Mouse (Mus musculus): ENCODE results near the gene Gjb1. TPM values are rescaled to one million over a fixed set of nuclear protein-coding genes. Genes with fewer than 3 reads are reported as not detected.
"Not testable (repeated sequence)": the region's sequence is repeated elsewhere in the genome, so short reads cannot be mapped to it uniquely, and the experiment has no call there.

The Gjb1 gene
- 39.3 and 40.7 TPM in 2 replicates for polyA plus RNA-seq (2016; fragmentation: Nextera tagmentation; extraction: Ambion mirVana)

DNA sequence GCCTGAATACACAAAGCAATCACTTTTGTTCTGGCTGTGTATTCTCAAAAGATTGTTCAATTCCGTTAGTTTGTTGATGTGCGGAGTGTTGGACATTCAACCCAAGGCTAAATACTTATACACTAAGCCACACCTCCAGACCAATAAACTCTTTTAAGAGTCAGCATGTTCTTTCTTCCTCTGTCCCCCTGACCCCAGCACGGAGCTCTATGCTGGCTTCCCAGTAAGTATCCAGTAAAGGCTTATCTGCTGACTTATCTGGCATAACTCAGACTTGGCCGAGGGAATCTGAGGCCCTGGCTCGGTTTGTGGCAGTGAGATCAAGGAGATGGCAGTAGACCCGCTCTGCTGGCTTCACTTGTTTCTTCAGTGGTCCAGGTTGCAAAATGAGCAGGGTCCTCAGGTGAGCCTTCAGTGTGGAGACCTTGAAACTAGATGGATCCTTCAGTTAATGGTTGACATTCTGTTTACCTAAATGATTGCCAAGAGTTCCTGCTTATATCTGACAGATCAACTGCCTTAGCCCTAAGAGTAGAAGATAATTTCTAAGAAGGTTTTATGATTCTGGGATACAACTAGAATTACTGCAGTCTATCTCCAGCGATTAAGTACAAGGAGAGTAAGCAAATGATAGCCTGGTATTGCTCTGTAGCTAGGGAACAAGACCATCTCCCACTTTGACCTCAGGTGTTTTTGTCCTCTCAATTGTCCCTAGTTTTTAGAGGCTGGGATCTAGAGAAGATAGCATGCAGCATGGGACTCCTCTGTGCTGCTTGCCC, at the start of gene Gjb1:
Gjb1 (plus strand) TSS at position 189 of the 779 bp plus-strand sequence.
- H3K9me3 ChIP-seq (replicated peaks), result no peaks in the 10 kb centered on the region
- no peaks in the 10 kb centered on the region for H3K4me1 ChIP-seq
- no peak for ATAC-seq
- H3K9ac ChIP-seq, result no peak within 1 kb of the TSS
- H3K27me3 ChIP-seq (replicated peaks), result peaks cover 24% of the 10 kb centered on the region
- 0 out of 2 replicates have a peak within 1 kb of the TSS, but pooled peaks have one; percentile 14 for H3K27ac ChIP-seq
- 53% methylated on average over 7 of the region's 7 CpGs for WGBS (ENCODE audit: insufficient replicate concordance)
- peak within 1 kb of the TSS; percentile 29 for H3K4me3 ChIP-seq
- no peaks in the 10 kb centered on the region for H3K36me3 ChIP-seq
- no peak within 1 kb of the TSS for H3K4me2 ChIP-seq

DNA sequence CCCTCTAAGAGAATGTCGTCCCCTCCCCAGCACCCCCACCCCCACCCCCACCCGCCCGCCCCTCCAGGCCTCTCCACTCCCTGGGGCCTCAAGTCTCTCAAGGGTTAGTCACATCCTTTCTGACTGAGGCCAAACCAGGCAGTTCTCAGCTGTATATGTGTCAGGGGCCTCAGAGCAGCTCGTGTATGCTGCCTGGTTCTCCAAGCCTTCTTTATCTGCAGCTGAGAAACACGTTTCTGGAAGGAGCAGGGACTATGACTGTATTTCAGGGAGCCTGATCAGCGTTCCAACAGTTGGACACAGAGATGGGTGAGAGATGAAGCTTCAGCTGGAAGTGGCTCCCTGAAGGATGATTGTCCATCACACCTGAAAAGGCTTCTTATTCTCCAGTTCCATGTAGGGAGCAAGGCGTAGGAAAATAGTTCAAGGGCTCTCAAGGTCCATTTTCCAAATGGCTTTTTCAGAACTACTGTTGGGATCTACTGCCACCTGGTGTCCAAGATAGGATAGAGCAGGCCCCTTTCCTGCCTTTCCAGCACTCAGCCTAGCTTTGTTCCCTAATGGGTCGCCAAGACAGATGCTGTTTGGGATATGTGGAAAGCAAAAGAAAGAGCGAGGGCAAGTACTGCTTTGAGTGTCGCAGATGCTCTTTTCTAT, 46.7 kb upstream of the Gjb1 start:
- no peak overlapping the region for H3K4me3 ChIP-seq
- ATAC-seq, result no peak
- peaks cover 12% of the 10 kb centered on the region for H3K4me1 ChIP-seq
- no peak overlapping the region for H3K9ac ChIP-seq
- WGBS (ENCODE audit: insufficient replicate concordance), result 22% methylated on average over 10 of the region's 10 CpGs
- H3K27ac ChIP-seq, result no peak overlapping the region
- H3K36me3 ChIP-seq, result no peaks in the 10 kb centered on the region
- H3K4me2 ChIP-seq, result no peak overlapping the region
- no peaks in the 10 kb centered on the region for H3K9me3 ChIP-seq (replicated peaks)
- 0 out of 2 replicates have a peak, but pooled peaks cover 5% of the 10 kb centered on the region for H3K27me3 ChIP-seq (replicated peaks)

- Histone ChIP-seq H3K4me1 (peaks cover 12% of the 10 kb centered on the region), H3K4me2 (peak overlapping the region; percentile 71), H3K27ac (peak overlapping the region; percentile 87), H3K36me3 (no peaks in the 10 kb centered on the region), H3K9me3 (replicated peaks) (no peaks in the 10 kb centered on the region), H3K9ac (peak overlapping the region; percentile 70), H3K27me3 (replicated peaks) (0 out of 2 replicates have a peak, but pooled peaks cover 5% of the 10 kb centered on the region), H3K4me3 (peak overlapping the region; percentile 55)
- ATAC-seq, result peak; percentile 8
- 17% methylated on average over 9 of the region's 9 CpGs for WGBS (ENCODE audit: insufficient replicate concordance)
Measured at GRCm38 (mm10) chrX:101332031-101332374, 44.2 kb upstream of the Gjb1 start.

- Histone ChIP-seq H3K4me1 (peaks cover 12% of the 10 kb centered on the region), H3K27me3 (replicated peaks) (0 out of 2 replicates have a peak, but pooled peaks cover 5% of the 10 kb centered on the region), H3K9me3 (replicated peaks) (no peaks in the 10 kb centered on the region), H3K36me3 (no peaks in the 10 kb centered on the region), H3K4me3 (peak overlapping the region; percentile 55), H3K4me2 (peak overlapping the region; percentile 77), H3K27ac (peak overlapping the region; percentile 87), H3K9ac (peak overlapping the region; percentile 70)
- ATAC-seq, result peak; percentile 98
- 12% methylated on average over 41 of the region's 49 CpGs for WGBS (ENCODE audit: insufficient replicate concordance)
Measured at GRCm38 (mm10) chrX:101332375-101333211, 43.6 kb upstream of the Gjb1 start.

DNA sequence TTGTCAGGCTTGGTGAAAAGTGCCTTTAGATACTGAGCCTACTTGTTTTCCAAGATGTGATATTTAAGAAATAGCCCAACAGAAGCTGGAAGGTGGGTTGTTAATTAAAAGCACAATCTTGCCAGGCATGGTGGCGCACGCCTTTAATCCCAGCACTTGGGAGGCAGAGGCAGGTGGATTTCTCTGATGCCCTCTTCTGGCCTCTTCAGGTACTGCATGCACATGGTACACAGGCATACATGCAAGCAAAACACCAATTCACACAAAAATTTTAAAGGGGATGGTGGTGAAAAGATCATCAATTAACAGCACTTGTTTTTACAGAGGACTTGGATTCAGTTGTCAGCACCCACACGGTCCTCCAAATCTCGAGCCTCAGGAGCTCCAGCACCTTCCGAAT, 41.6 kb upstream of the Gjb1 start:
- no peak overlapping the region for H3K4me3 ChIP-seq
- H3K9me3 ChIP-seq (replicated peaks), result no peaks in the 10 kb centered on the region
- no peak overlapping the region for H3K4me2 ChIP-seq
- H3K9ac ChIP-seq, result no peak overlapping the region
- H3K4me1 ChIP-seq, result peaks cover 8% of the 10 kb centered on the region
- H3K27ac ChIP-seq, result no peak overlapping the region
- 74% methylated on average over 5 of the region's 5 CpGs for WGBS (ENCODE audit: insufficient replicate concordance)
- H3K27me3 ChIP-seq (replicated peaks), result peaks cover 5% of the 10 kb centered on the region; the same call in 1 of the 2 replicates
- no peaks in the 10 kb centered on the region for H3K36me3 ChIP-seq
- ATAC-seq, result no peak

DNA sequence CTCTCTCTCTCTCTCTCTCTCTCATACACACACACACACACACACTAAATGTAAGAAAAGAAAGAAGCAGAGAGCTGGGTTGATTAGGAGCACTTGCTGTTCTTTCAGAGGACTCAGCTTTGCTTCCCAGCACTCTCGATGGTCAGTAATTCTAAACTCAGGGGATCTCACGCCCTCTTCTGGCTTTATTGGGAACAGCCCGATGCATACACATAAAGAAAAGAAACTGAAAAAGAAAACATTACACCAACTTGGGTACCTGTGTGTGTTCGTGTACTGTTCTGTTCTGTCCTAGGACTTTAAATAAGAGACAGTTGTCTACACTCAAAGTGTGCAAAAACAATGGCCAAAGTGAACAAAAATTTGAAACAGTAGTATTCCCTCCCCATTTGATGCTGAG, 37.5 kb upstream of the Gjb1 start:
- Histone ChIP-seq H3K27me3 (replicated peaks) (no peaks in the 10 kb centered on the region; the same call in none of the 2 replicates), H3K9me3 (replicated peaks) (no peaks in the 10 kb centered on the region), H3K4me2 (no peak overlapping the region), H3K4me3 (no peak overlapping the region), H3K36me3 (no peaks in the 10 kb centered on the region), H3K4me1 (peaks cover 2% of the 10 kb centered on the region), H3K9ac (no peak overlapping the region), H3K27ac (no peak overlapping the region)
- 38% methylated on average over 4 of the region's 4 CpGs for WGBS (ENCODE audit: insufficient replicate concordance)
- no peak for ATAC-seq

DNA sequence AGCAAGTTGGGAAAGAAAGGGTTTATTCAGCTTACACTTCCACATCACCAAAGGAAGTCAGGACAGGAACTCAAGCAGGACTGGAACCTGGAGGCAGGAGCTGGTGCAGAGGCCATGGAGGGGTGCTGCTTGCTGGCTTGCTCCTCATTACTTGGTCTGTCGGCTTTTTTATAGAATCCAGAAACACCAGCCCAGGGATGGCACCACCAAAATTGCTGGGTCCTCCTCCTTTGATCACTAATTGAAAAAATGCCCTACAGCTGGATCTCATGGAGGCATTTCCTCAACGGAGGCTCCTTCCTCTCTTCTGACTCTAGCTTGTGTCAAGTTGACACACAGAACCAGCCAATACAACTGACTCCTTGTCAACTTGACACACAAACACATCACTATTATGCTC, 33.3 kb upstream of the Gjb1 start:
- not testable (repeated sequence) for H3K9ac ChIP-seq; H3K4me3 ChIP-seq; H3K9me3 ChIP-seq (replicated peaks); ATAC-seq; H3K36me3 ChIP-seq; H3K27me3 ChIP-seq (replicated peaks); H3K4me2 ChIP-seq; H3K27ac ChIP-seq; H3K4me1 ChIP-seq
- WGBS (ENCODE audit: insufficient replicate concordance), result 36% methylated on average over 2 of the region's 2 CpGs

DNA sequence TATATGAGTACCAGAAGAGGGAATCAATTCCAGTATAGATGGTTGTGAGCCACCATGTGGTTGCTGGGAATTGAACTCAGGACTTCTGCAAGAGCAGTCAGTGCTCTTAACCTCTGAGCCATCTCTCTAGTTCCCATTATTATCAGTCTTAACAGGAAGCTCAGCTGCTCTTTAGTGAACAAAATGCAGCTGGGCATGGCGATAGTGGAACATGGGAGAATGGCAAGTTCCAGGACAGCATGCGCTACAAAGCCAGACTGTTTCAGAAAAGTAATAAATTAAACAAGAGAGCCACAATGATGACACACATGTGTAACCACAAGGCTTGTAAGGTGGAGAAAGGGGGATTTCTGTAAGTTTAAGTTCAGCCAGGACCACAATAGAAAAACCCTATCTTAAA, 30.7 kb upstream of the Gjb1 start:
- Histone ChIP-seq H3K36me3 (no peaks in the 10 kb centered on the region), H3K9me3 (replicated peaks) (no peaks in the 10 kb centered on the region), H3K27me3 (replicated peaks) (no peaks in the 10 kb centered on the region; the same call in 1 of the 2 replicates), H3K4me3 (no peak overlapping the region), H3K4me1 (no peaks in the 10 kb centered on the region), H3K4me2 (no peak overlapping the region), H3K9ac (no peak overlapping the region), H3K27ac (no peak overlapping the region)
- no peak for ATAC-seq
- 45% methylated on average over 2 of the region's 2 CpGs for WGBS (ENCODE audit: insufficient replicate concordance)

DNA sequence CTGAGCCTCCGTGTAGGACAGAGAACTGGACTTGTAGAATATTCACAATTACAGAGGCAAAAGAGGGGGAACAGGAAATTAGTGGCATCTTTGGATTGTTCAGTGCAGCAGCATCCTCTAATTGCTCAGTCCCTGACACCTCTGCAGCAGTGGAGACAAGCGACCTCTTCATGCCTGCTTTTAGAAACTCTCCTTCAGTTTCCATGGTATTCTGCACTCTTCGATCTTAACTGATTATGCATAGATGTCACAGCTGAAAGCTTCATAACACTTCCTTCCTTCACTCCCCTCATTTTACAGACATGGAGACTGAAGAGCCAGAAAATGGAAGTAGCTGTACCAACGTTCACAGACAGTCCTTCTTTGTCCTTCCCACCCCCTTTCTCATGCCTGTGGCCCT, 29.7 kb upstream of the Gjb1 start:
- H3K36me3 ChIP-seq, result no peaks in the 10 kb centered on the region
- 37% methylated on average over 4 of the region's 4 CpGs for WGBS (ENCODE audit: insufficient replicate concordance)
- no peak for ATAC-seq
- no peak overlapping the region for H3K27ac ChIP-seq
- no peaks in the 10 kb centered on the region; the same call in 1 of the 2 replicates for H3K27me3 ChIP-seq (replicated peaks)
- no peaks in the 10 kb centered on the region for H3K4me1 ChIP-seq
- no peak overlapping the region for H3K4me3 ChIP-seq
- no peak overlapping the region for H3K9ac ChIP-seq
- no peak overlapping the region for H3K4me2 ChIP-seq
- no peaks in the 10 kb centered on the region for H3K9me3 ChIP-seq (replicated peaks)

DNA sequence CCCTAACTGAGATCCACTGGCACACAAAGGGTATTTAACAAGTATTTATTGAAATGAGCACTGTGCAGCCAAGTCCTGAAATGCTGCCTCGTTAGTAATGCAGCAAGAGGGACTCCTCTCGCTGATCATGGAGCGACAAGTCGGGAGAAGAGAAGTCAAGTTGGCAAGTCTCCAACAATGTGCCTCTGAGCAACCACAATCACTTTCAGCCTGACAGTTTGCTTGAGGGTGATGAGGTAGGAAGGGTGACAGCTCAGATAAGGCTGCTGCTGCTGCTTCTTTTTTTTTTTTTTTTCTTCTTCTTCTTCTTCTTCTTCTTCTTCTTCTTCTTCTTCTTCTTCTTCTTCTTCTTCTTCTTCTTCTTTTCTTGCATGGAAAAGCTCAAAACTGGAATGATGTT, 25.0 kb upstream of the Gjb1 start:
- no peaks in the 10 kb centered on the region for H3K9me3 ChIP-seq (replicated peaks)
- H3K9ac ChIP-seq, result no peak overlapping the region
- no peak for ATAC-seq
- H3K4me1 ChIP-seq, result no peaks in the 10 kb centered on the region
- H3K4me2 ChIP-seq, result peak overlapping the region; percentile 25; the same call in 1 of the 2 replicates
- no peaks in the 10 kb centered on the region for H3K36me3 ChIP-seq
- WGBS (ENCODE audit: insufficient replicate concordance), result 13% methylated on average over 4 of the region's 4 CpGs
- H3K4me3 ChIP-seq, result no peak overlapping the region
- H3K27ac ChIP-seq, result no peak overlapping the region
- H3K27me3 ChIP-seq (replicated peaks), result no peaks in the 10 kb centered on the region; the same call in 1 of the 2 replicates

GRCm38 (mm10) chrX:101358902-101359301, 17.3 kb upstream of the Gjb1 start:
- H3K9me3 ChIP-seq (replicated peaks); H3K9ac ChIP-seq; ATAC-seq; H3K4me1 ChIP-seq; H3K27me3 ChIP-seq (replicated peaks); H3K36me3 ChIP-seq; H3K4me3 ChIP-seq; H3K4me2 ChIP-seq; H3K27ac ChIP-seq: not testable (repeated sequence)
- 45% methylated on average over 4 of the region's 4 CpGs for WGBS (ENCODE audit: insufficient replicate concordance)

Data from liver, embryonic 12.5 days (tissue).